Mouse (Mus musculus) kidney, postnatal 14 days (tissue): ENCODE results near the gene Lrrc9.
A peak's percentile ranks its signal among the peaks of the same experiment; 100 is the strongest.

ENCODE experiments used
- DNase-seq: peaks from one replicate; pipeline ENCODE4 v3.0.0; 2022; ENCODE audit warnings: mixed read lengths

The Lrrc9 gene

GRCm38 (mm10) chr12:72476773-72477450 is 35.2 kb downstream of the Lrrc9 start:
- DNase-seq, result peak; percentile 14

GRCm38 (mm10) chr12:72482226-72482625 is 40.6 kb downstream of the Lrrc9 start:
- no peak for DNase-seq

GRCm38 (mm10) chr12:72484872-72485271 is 43.2 kb downstream of the Lrrc9 start:
- DNase-seq, result no peak

- DNase-seq, result no peak
Observed at GRCm38 (mm10) chr12:72487498-72487897, 45.8 kb downstream of the Lrrc9 start.

GRCm38 (mm10) chr12:72489995-72490394 is 48.3 kb downstream of the Lrrc9 start:
- peak; percentile 10 for DNase-seq

GRCm38 (mm10) chr12:72491063-72491719 is 49.5 kb downstream of the Lrrc9 start:
- no peak for DNase-seq

GRCm38 (mm10) chr12:72496866-72497600 is 55.4 kb downstream of the Lrrc9 start:
- no peak for DNase-seq

GRCm38 (mm10) chr12:72509606-72510005 is 67.9 kb downstream of the Lrrc9 start:
- DNase-seq, result no peak

GRCm38 (mm10) chr12:72515446-72515845 is 73.8 kb downstream of the Lrrc9 start:
- no peak for DNase-seq

GRCm38 (mm10) chr12:72518114-72518728 is 76.6 kb downstream of the Lrrc9 start:
- no peak for DNase-seq

GRCm38 (mm10) chr12:72519352-72519751 is 77.7 kb downstream of the Lrrc9 start:
- no peak for DNase-seq

- no peak for DNase-seq
Observed at GRCm38 (mm10) chr12:72519855-72520254, 78.2 kb downstream of the Lrrc9 start.

- DNase-seq, result peak; percentile 34
Observed at GRCm38 (mm10) chr12:72520645-72521044, 79.0 kb downstream of the Lrrc9 start.

GRCm38 (mm10) chr12:72525588-72525987 is 83.9 kb downstream of the Lrrc9 start:
- DNase-seq, result no peak

- DNase-seq, result no peak
Observed at GRCm38 (mm10) chr12:72532303-72532702, 90.6 kb downstream of the Lrrc9 start.

- DNase-seq, result no peak
Observed at GRCm38 (mm10) chr12:72533986-72534385, 92.3 kb downstream of the Lrrc9 start.

GRCm38 (mm10) chr12:72535599-72535998 is 93.9 kb downstream of the Lrrc9 start:
- no peak for DNase-seq

GRCm38 (mm10) chr12:72536021-72536597 is 94.4 kb downstream of the Lrrc9 start, which contains the start of gene Pcnx4:
TSS of gene Pcnx4 (plus strand) at chr12:72536383.
- DNase-seq, result peak; percentile 98

GRCm38 (mm10) chr12:72538571-72538970 is 96.9 kb downstream of the Lrrc9 start:
- no peak for DNase-seq

GRCm38 (mm10) chr12:72554347-72554746 is 112.7 kb downstream of the Lrrc9 start:
- no peak for DNase-seq

- DNase-seq, result no peak
Observed at GRCm38 (mm10) chr12:72564281-72564795, 122.7 kb downstream of the Lrrc9 start.
